Mouse (Mus musculus): ENCODE measurements around the gene Erich3.
"Not testable (repeated sequence)": the region's sequence is repeated elsewhere in the genome, so short reads cannot be mapped to it uniquely, and the experiment has no call there.

The Erich3 gene

GRCm38 (mm10) chr3:154663545-154663944 lies at the start of gene Erich3:
TSS of gene Erich3 (plus strand) at chr3:154663859.
- DNase-seq (ENCODE audit: low spot score): no peak

- DNase-seq (ENCODE audit: low spot score): no peak
These were observed 48.9 kb upstream of the Erich3 start for GRCm38 (mm10) chr3:154614771-154615170.

GRCm38 (mm10) chr3:154615304-154615703 lies 48.4 kb upstream of the Erich3 start:
- no peak for DNase-seq (ENCODE audit: low spot score)

- DNase-seq (ENCODE audit: low spot score): no peak
These were observed 47.6 kb upstream of the Erich3 start for GRCm38 (mm10) chr3:154616106-154616505.

GRCm38 (mm10) chr3:154628284-154628683 lies 35.4 kb upstream of the Erich3 start:
- DNase-seq (ENCODE audit: low spot score): no peak

- DNase-seq (ENCODE audit: low spot score): not testable (repeated sequence)
These were observed 32.4 kb upstream of the Erich3 start for GRCm38 (mm10) chr3:154631281-154631680.

GRCm38 (mm10) chr3:154633091-154633490 lies 30.6 kb upstream of the Erich3 start:
- no peak for DNase-seq (ENCODE audit: low spot score)

- peak; percentile 68 for DNase-seq (ENCODE audit: low spot score)
These were observed 16.8 kb upstream of the Erich3 start for GRCm38 (mm10) chr3:154646638-154647442.

- no peak for DNase-seq (ENCODE audit: low spot score)
These were observed 16.2 kb upstream of the Erich3 start for GRCm38 (mm10) chr3:154647443-154647780.

- DNase-seq (ENCODE audit: low spot score): peak; percentile 32
These were observed 14.0 kb upstream of the Erich3 start for GRCm38 (mm10) chr3:154649411-154650285.

GRCm38 (mm10) chr3:154651192-154651821 lies 12.4 kb upstream of the Erich3 start:
- DNase-seq (ENCODE audit: low spot score): no peak

GRCm38 (mm10) chr3:154652581-154653420 lies 10.9 kb upstream of the Erich3 start:
- peak; percentile 84 for DNase-seq (ENCODE audit: low spot score)

- no peak for DNase-seq (ENCODE audit: low spot score)
These were observed 10.2 kb upstream of the Erich3 start for GRCm38 (mm10) chr3:154653454-154653853.

- DNase-seq (ENCODE audit: low spot score): peak; percentile 31
These were observed 9.4 kb upstream of the Erich3 start for GRCm38 (mm10) chr3:154654284-154654683.

GRCm38 (mm10) chr3:154654901-154655300 lies 8.8 kb upstream of the Erich3 start:
- no peak for DNase-seq (ENCODE audit: low spot score)

GRCm38 (mm10) chr3:154655711-154656110 lies 7.9 kb upstream of the Erich3 start:
- DNase-seq (ENCODE audit: low spot score): no peak

- peak; percentile 27 for DNase-seq (ENCODE audit: low spot score)
These were observed 420 bp downstream of the Erich3 start for GRCm38 (mm10) chr3:154663976-154664581.

GRCm38 (mm10) chr3:154664636-154665035 lies 977 bp downstream of the Erich3 start:
- no peak for DNase-seq (ENCODE audit: low spot score)

GRCm38 (mm10) chr3:154668485-154668884 lies 4.8 kb downstream of the Erich3 start:
- no peak for DNase-seq (ENCODE audit: low spot score)

- DNase-seq (ENCODE audit: low spot score): no peak
These were observed 6.9 kb downstream of the Erich3 start for GRCm38 (mm10) chr3:154670584-154670983.

GRCm38 (mm10) chr3:154671013-154671412 lies 7.4 kb downstream of the Erich3 start:
- no peak for DNase-seq (ENCODE audit: low spot score)

All from embryo, embryonic 10.5 days (tissue).